Mouse (Mus musculus): ENCODE results near the gene Atxn1. TPM values are rescaled to one million over a fixed set of nuclear protein-coding genes. Genes with fewer than 3 reads are reported as not detected.

Gene Atxn1
- polyA plus RNA-seq, 1 experiment from 2014 or later: 8.5 TPM

- Histone ChIP-seq H3K27me3 (replicated peaks) (no peaks in the 10 kb centered on the region), H3K9me3 (no peaks in the 10 kb centered on the region), H3K4me2 (no peak overlapping the region), H3K4me1 (0 out of 2 replicates have a peak, but pooled peaks cover 12% of the 10 kb centered on the region), H3K27ac (no peak overlapping the region), H3K4me3 (replicated peaks) (no peak overlapping the region), H3K36me3 (no peaks in the 10 kb centered on the region), H3K9ac (no peak overlapping the region)
- 57% methylated on average over 14 of the region's 14 CpGs for WGBS
- ATAC-seq (ENCODE audit: insufficient read depth, low FRiP score, low read depth): no peak
Observed at GRCm38 (mm10) chr13:45960311-45960965, 4.4 kb downstream of the Atxn1 start.

GRCm38 (mm10) chr13:45958306-45958705 is 6.5 kb downstream of the Atxn1 start:
- H3K4me1 ChIP-seq: 0 out of 2 replicates have a peak, but pooled peaks cover 12% of the 10 kb centered on the region
- H3K27me3 ChIP-seq (replicated peaks): no peaks in the 10 kb centered on the region
- 42% methylated on average over 4 of the region's 4 CpGs for WGBS
- H3K9me3 ChIP-seq: no peaks in the 10 kb centered on the region
- no peaks in the 10 kb centered on the region for H3K36me3 ChIP-seq
- no peak overlapping the region for H3K9ac ChIP-seq
- no peak for ATAC-seq (ENCODE audit: insufficient read depth, low FRiP score, low read depth)
- H3K27ac ChIP-seq: no peak overlapping the region
- H3K4me2 ChIP-seq: no peak overlapping the region
- H3K4me3 ChIP-seq (replicated peaks): no peak overlapping the region

- Histone ChIP-seq H3K4me3 (replicated peaks) (no peak overlapping the region), H3K9ac (no peak overlapping the region), H3K27me3 (replicated peaks) (no peaks in the 10 kb centered on the region), H3K36me3 (no peaks in the 10 kb centered on the region), H3K27ac (no peak overlapping the region), H3K4me2 (no peak overlapping the region), H3K4me1 (0 out of 2 replicates have a peak, but pooled peaks cover 12% of the 10 kb centered on the region), H3K9me3 (no peaks in the 10 kb centered on the region)
- WGBS: 82% methylated on average over 5 of the region's 5 CpGs
- ATAC-seq (ENCODE audit: insufficient read depth, low FRiP score, low read depth): no peak
Observed at GRCm38 (mm10) chr13:45957629-45958028, 7.2 kb downstream of the Atxn1 start.

GRCm38 (mm10) chr13:45956287-45956686 is 8.5 kb downstream of the Atxn1 start:
- ATAC-seq (ENCODE audit: insufficient read depth, low FRiP score, low read depth): no peak
- H3K4me3 ChIP-seq (replicated peaks): no peak overlapping the region
- no peak overlapping the region for H3K4me2 ChIP-seq
- no peak overlapping the region for H3K27ac ChIP-seq
- H3K9ac ChIP-seq: no peak overlapping the region
- H3K9me3 ChIP-seq: no peaks in the 10 kb centered on the region
- H3K4me1 ChIP-seq: no peaks in the 10 kb centered on the region
- H3K36me3 ChIP-seq: no peaks in the 10 kb centered on the region
- WGBS: 80% methylated on average over 6 of the region's 6 CpGs
- no peaks in the 10 kb centered on the region for H3K27me3 ChIP-seq (replicated peaks)

GRCm38 (mm10) chr13:45955370-45956055 is 9.3 kb downstream of the Atxn1 start:
- WGBS: 85% methylated on average over 9 of the region's 9 CpGs

GRCm38 (mm10) chr13:45953098-45953497 is 11.7 kb downstream of the Atxn1 start:
- Histone ChIP-seq H3K4me1 (0 out of 2 replicates have a peak, but pooled peaks cover 9% of the 10 kb centered on the region), H3K9ac (no peak overlapping the region), H3K4me2 (no peak overlapping the region), H3K27me3 (replicated peaks) (no peaks in the 10 kb centered on the region), H3K27ac (no peak overlapping the region), H3K36me3 (no peaks in the 10 kb centered on the region), H3K4me3 (replicated peaks) (no peak overlapping the region), H3K9me3 (no peaks in the 10 kb centered on the region)
- ATAC-seq (ENCODE audit: insufficient read depth, low FRiP score, low read depth): no peak
- WGBS: 83% methylated on average over 4 of the region's 4 CpGs

More at GRCm38 (mm10) chr13:45955370-45956055, 9.3 kb downstream of the Atxn1 start:
- Histone ChIP-seq H3K9me3 (no peaks in the 10 kb centered on the region), H3K4me3 (replicated peaks) (no peak overlapping the region), H3K9ac (no peak overlapping the region), H3K27me3 (replicated peaks) (no peaks in the 10 kb centered on the region), H3K4me1 (0 out of 2 replicates have a peak, but pooled peaks cover 7% of the 10 kb centered on the region), H3K4me2 (no peak overlapping the region), H3K36me3 (no peaks in the 10 kb centered on the region), H3K27ac (no peak overlapping the region)
- ATAC-seq (ENCODE audit: insufficient read depth, low FRiP score, low read depth): no peak

- Histone ChIP-seq H3K9ac (no peak overlapping the region), H3K9me3 (no peaks in the 10 kb centered on the region), H3K4me2 (no peak overlapping the region), H3K4me1 (0 out of 2 replicates have a peak, but pooled peaks cover 9% of the 10 kb centered on the region), H3K27ac (no peak overlapping the region), H3K27me3 (replicated peaks) (no peaks in the 10 kb centered on the region), H3K4me3 (replicated peaks) (no peak overlapping the region), H3K36me3 (no peaks in the 10 kb centered on the region)
- WGBS: 61% methylated on average over 20 of the region's 20 CpGs
- ATAC-seq (ENCODE audit: insufficient read depth, low FRiP score, low read depth): peak; percentile 50; the same call in 1 of the 2 replicates
Observed at GRCm38 (mm10) chr13:45951071-45951645, 13.7 kb downstream of the Atxn1 start.

GRCm38 (mm10) chr13:45950355-45950861 is 14.4 kb downstream of the Atxn1 start:
- H3K9me3 ChIP-seq: no peaks in the 10 kb centered on the region
- H3K4me1 ChIP-seq: 0 out of 2 replicates have a peak, but pooled peaks cover 9% of the 10 kb centered on the region
- H3K4me2 ChIP-seq: no peak overlapping the region
- no peak; the same call in 1 of the 2 replicates for ATAC-seq (ENCODE audit: insufficient read depth, low FRiP score, low read depth)
- WGBS: 33% methylated on average over 8 of the region's 8 CpGs
- H3K9ac ChIP-seq: no peak overlapping the region
- H3K4me3 ChIP-seq (replicated peaks): no peak overlapping the region
- H3K27ac ChIP-seq: no peak overlapping the region
- H3K36me3 ChIP-seq: no peaks in the 10 kb centered on the region
- H3K27me3 ChIP-seq (replicated peaks): no peaks in the 10 kb centered on the region

- H3K27ac ChIP-seq: no peak overlapping the region
- no peak overlapping the region for H3K9ac ChIP-seq
- no peaks in the 10 kb centered on the region for H3K36me3 ChIP-seq
- no peaks in the 10 kb centered on the region for H3K27me3 ChIP-seq (replicated peaks)
- ATAC-seq (ENCODE audit: insufficient read depth, low FRiP score, low read depth): no peak
- WGBS: 95% methylated on average over 11 of the region's 11 CpGs
- H3K4me1 ChIP-seq: 0 out of 2 replicates have a peak, but pooled peaks cover 8% of the 10 kb centered on the region
- no peaks in the 10 kb centered on the region for H3K9me3 ChIP-seq
- no peak overlapping the region for H3K4me2 ChIP-seq
- H3K4me3 ChIP-seq (replicated peaks): no peak overlapping the region
Observed at GRCm38 (mm10) chr13:45946136-45946535, 18.7 kb downstream of the Atxn1 start.

GRCm38 (mm10) chr13:45942337-45942736 is 22.5 kb downstream of the Atxn1 start:
- no peak overlapping the region for H3K4me3 ChIP-seq (replicated peaks)
- no peak for ATAC-seq (ENCODE audit: insufficient read depth, low FRiP score, low read depth)
- no peak overlapping the region for H3K9ac ChIP-seq
- no peaks in the 10 kb centered on the region for H3K9me3 ChIP-seq
- H3K4me2 ChIP-seq: no peak overlapping the region
- H3K4me1 ChIP-seq: peaks cover 6% of the 10 kb centered on the region; the same call in 1 of the 2 replicates
- no peaks in the 10 kb centered on the region for H3K27me3 ChIP-seq (replicated peaks)
- H3K36me3 ChIP-seq: no peaks in the 10 kb centered on the region
- WGBS: 79% methylated on average over 7 of the region's 7 CpGs
- H3K27ac ChIP-seq: no peak overlapping the region

- H3K27ac ChIP-seq: no peak overlapping the region; the same call in 1 of the 2 replicates
- WGBS: 62% methylated on average over 4 of the region's 4 CpGs
- no peaks in the 10 kb centered on the region for H3K9me3 ChIP-seq
- no peaks in the 10 kb centered on the region for H3K36me3 ChIP-seq
- no peak overlapping the region for H3K4me2 ChIP-seq
- H3K4me3 ChIP-seq (replicated peaks): no peak overlapping the region
- no peak for ATAC-seq (ENCODE audit: insufficient read depth, low FRiP score, low read depth)
- no peaks in the 10 kb centered on the region for H3K27me3 ChIP-seq (replicated peaks)
- H3K9ac ChIP-seq: no peak overlapping the region
- H3K4me1 ChIP-seq: peaks cover 6% of the 10 kb centered on the region; the same call in 1 of the 2 replicates
Observed at GRCm38 (mm10) chr13:45940714-45941113, 24.1 kb downstream of the Atxn1 start.

GRCm38 (mm10) chr13:45939561-45939960 is 25.2 kb downstream of the Atxn1 start:
- Histone ChIP-seq H3K4me1 (peaks cover 6% of the 10 kb centered on the region; the same call in 1 of the 2 replicates), H3K36me3 (no peaks in the 10 kb centered on the region), H3K4me3 (replicated peaks) (no peak overlapping the region), H3K9ac (no peak overlapping the region), H3K9me3 (no peaks in the 10 kb centered on the region), H3K4me2 (no peak overlapping the region), H3K27me3 (replicated peaks) (no peaks in the 10 kb centered on the region), H3K27ac (no peak overlapping the region)
- ATAC-seq (ENCODE audit: insufficient read depth, low FRiP score, low read depth): no peak
- WGBS: 83% methylated on average over 6 of the region's 6 CpGs

Measured in stomach, embryonic 15.5 days (tissue).